Mouse (Mus musculus) lung, embryonic 15.5 days (tissue): ENCODE measurements at regions not wholly inside any gene's neighbourhood (a gene's known extent, or its start where the extent isn't known, plus 50 kb on each side); places are given as distances from the start of the nearest gene placed in this dataset.
A peak's percentile ranks its signal among the peaks of the same experiment; 100 is the strongest.
"Not testable (repeated sequence)": the region's sequence is repeated elsewhere in the genome, so short reads cannot be mapped to it uniquely, and the experiment has no call there.

Experiments used
- ATAC-seq: fragments of 200-750 bp; cut with Nextera tagmentation; 2 replicates; pipeline ENCODE4 v1.8.0; 2017; ENCODE audit warnings: moderate number of reproducible peaks, borderline replicate concordance; ENCODE audit not compliant: low FRiP score, low TSS enrichment; ENCODE audit errors: extremely low read depth
- H3K27ac ChIP-seq: fragments of 300-500 bp; sonication (generic); 2 replicates; pipeline ENCODE4 v1.5.1; 2015; ENCODE audit warnings: moderate library complexity, mild to moderate bottlenecking, inconsistent platforms
- H3K27me3 ChIP-seq: fragments of 300-500 bp; sonication (generic); 2 replicates; pipeline ENCODE4 v1.6.1; 2015; ENCODE audit warnings: inconsistent platforms
- H3K36me3 ChIP-seq: fragments of 300-500 bp; sonication (generic); 2 replicates; pipeline ENCODE4 v1.6.1; 2015; ENCODE audit warnings: inconsistent platforms
- H3K4me1 ChIP-seq: fragments of 300-500 bp; sonication (generic); 2 replicates; pipeline ENCODE4 v1.6.1; 2015; ENCODE audit warnings: inconsistent platforms
- H3K4me2 ChIP-seq: fragments of 300-500 bp; sonication (generic); 2 replicates; pipeline ENCODE4 v1.6.1; 2015; ENCODE audit warnings: inconsistent platforms, mild to moderate bottlenecking, moderate library complexity
- H3K4me3 ChIP-seq: fragments of 300-500 bp; sonication (generic); 2 replicates; pipeline ENCODE4 v1.5.1; 2015; ENCODE audit warnings: mild to moderate bottlenecking, inconsistent platforms
- H3K9ac ChIP-seq: fragments of 300-500 bp; sonication (generic); 2 replicates; pipeline ENCODE4 v1.6.1; 2015; ENCODE audit warnings: inconsistent platforms
- H3K9me3 ChIP-seq: fragments of 300-500 bp; sonication (generic); 2 replicates; pipeline ENCODE4 v1.6.1; 2016; ENCODE audit warnings: inconsistent platforms
- WGBS: fragments of 180-500 bp; shearing (Covaris S2); methylation state at CpG from one replicate; pipeline ENCODE4 v1.1.7; 2015; 5-methylcytosine and 5-hydroxymethylcytosine counted together

DNA sequence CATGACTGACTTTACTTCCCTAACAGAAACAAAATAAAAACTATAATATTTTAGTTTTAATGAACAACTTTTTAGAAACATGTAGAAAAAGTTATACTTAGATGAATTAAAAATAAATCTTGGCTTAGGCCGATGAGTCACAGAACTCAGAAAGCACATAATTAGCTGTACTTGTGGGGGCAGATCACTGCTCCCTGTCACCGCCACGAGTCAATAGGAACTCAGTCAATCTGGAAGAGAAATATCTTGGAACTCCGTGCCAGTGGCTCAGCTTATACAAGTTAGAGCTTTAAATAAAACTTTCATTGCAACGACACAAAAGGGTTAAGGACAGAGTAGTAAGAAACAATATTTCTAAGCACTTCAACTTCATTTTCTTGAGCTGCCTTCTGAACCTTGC is 622.7 kb upstream of the Cdh8 start:
- Histone ChIP-seq H3K9me3 (no peaks in the 10 kb centered on the region), H3K9ac (no peak overlapping the region), H3K4me3 (no peak overlapping the region), H3K27ac (no peak overlapping the region), H3K4me2 (no peak overlapping the region), H3K27me3 (no peaks in the 10 kb centered on the region), H3K4me1 (no peaks in the 10 kb centered on the region), H3K36me3 (no peaks in the 10 kb centered on the region)
- 45% methylated on average over 5 of the region's 5 CpGs for WGBS
- peak; percentile 57; the same call in 1 of the 2 replicates for ATAC-seq

DNA sequence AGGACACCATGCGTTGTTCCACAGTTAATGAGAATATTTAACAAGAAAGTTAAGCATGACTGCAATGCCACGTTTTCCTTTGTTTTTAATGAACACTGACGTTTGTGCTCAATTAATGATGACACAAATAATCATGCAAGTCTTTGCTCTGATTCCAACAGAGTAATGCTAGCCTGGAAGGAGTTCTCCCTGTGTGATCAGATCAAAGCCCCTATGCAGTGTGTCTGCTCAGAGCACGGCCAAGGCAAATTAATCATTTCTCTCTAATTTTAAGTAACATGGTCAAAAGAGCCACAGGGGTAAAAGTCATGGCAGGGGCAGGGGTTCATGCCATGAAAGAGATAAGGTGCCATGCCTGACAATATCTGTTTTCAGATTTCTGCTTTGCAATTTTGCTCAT is 618.2 kb upstream of the Cdh8 start:
- WGBS, result 54% methylated on average over 4 of the region's 4 CpGs
- H3K36me3 ChIP-seq, result no peaks in the 10 kb centered on the region

DNA sequence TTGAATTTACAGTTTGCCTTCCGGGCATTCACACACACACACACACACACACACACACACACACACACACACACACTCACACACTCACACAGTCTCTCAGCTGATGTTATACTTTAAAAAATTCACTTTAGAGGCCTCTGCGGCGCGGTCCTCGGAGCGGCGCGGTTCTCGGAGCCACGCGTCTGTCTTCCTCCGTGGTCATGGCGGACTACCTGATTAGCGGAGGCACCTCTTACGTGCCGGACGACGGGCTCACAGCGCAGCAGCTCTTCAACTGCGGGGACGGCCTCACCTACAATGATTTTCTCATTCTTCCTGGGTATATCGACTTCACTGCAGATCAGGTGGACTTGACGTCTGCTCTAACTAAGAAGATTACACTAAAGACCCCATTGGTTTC is 614.1 kb upstream of the Cdh8 start:
- not testable (repeated sequence) for H3K9ac ChIP-seq, H3K27ac ChIP-seq, H3K4me1 ChIP-seq, H3K4me3 ChIP-seq, H3K36me3 ChIP-seq, ATAC-seq, H3K4me2 ChIP-seq, H3K9me3 ChIP-seq, H3K27me3 ChIP-seq
- WGBS, result 94% methylated on average over 23 of the region's 23 CpGs

More for the DNA sequence above, 618.2 kb upstream of the Cdh8 start:
- H3K27me3 ChIP-seq, result no peaks in the 10 kb centered on the region
- H3K9me3 ChIP-seq, result no peaks in the 10 kb centered on the region
- no peak overlapping the region for H3K4me3 ChIP-seq
- no peak for ATAC-seq
- H3K4me2 ChIP-seq, result no peak overlapping the region
- no peak overlapping the region for H3K9ac ChIP-seq
- no peak overlapping the region for H3K27ac ChIP-seq
- no peaks in the 10 kb centered on the region for H3K4me1 ChIP-seq

DNA sequence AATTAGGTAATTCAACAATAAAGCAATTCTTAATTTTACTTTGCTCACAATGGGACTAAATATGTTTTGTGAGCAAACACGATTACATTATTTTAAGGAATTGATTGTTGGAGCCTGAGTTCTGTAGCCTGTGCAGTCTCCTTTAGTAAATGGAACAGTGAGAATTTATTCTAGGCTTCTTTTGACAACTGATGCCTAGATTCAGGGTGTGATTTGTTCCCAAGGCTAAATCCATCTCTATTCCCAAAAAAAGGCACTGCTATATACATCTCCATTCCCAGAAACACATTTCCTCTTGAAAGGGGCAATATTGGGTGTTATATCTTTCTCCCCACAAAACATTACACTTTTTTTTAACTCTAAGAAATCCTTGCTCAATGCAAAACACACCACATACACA is 599.4 kb upstream of the Cdh8 start:
- ATAC-seq, result no peak

DNA sequence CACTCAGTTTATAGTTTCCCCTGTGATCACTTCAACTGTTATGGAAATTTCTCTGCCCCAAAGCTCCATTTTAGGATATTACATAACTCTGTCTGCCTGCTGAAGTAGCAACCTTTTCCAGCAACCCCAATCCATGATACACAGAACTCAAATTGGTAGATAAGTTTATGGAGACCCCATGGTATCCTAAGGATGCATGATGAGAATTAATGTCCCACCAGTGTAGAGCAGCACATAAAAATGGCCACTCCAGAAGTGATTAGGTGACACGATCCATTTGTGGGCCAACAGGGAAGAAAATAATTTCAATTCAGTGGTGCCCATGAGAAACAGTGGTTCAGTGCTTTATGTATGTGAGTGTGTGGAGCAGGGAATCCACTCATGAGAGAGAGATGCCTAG is 583.3 kb upstream of the Cdh8 start:
- H3K4me2 ChIP-seq, result no peak overlapping the region
- H3K4me3 ChIP-seq, result no peak overlapping the region
- no peaks in the 10 kb centered on the region for H3K9me3 ChIP-seq
- H3K36me3 ChIP-seq, result no peaks in the 10 kb centered on the region
- H3K27ac ChIP-seq, result no peak overlapping the region
- H3K27me3 ChIP-seq, result no peaks in the 10 kb centered on the region
- no peaks in the 10 kb centered on the region for H3K4me1 ChIP-seq
- no peak overlapping the region for H3K9ac ChIP-seq
- WGBS, result 81% methylated on average over 1 of the region's 1 CpGs
- no peak for ATAC-seq

More for the DNA sequence above, 599.4 kb upstream of the Cdh8 start:
- Histone ChIP-seq H3K9ac (no peak overlapping the region), H3K4me1 (no peaks in the 10 kb centered on the region), H3K4me2 (no peak overlapping the region), H3K9me3 (no peaks in the 10 kb centered on the region), H3K27ac (no peak overlapping the region), H3K4me3 (no peak overlapping the region), H3K27me3 (no peaks in the 10 kb centered on the region), H3K36me3 (no peaks in the 10 kb centered on the region)
- 84% methylated on average over 1 of the region's 1 CpGs for WGBS

DNA sequence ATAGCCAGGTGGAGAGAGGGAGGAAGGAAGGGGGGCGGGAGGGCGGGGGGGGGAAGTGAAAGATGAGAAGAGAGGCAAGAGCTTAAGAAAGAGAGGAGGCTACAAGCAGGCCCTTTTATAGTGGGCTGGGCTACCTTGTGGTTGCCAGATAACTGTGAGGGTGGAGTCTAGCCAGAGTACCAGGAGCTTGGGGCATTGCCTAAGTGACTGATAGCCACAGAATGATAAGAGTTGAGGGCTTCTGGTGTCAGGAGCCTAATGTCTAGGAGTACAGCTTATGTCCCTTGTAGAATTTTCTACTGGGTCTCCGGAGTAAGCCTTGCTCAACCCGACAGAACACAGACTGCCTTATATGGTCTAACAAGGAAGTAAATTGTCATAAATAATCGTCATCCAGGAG is 567.4 kb upstream of the Cdh8 start:
- Histone ChIP-seq H3K4me3 (no peak overlapping the region), H3K9me3 (no peaks in the 10 kb centered on the region), H3K27ac (no peak overlapping the region), H3K36me3 (no peaks in the 10 kb centered on the region), H3K9ac (no peak overlapping the region), H3K27me3 (no peaks in the 10 kb centered on the region), H3K4me1 (no peaks in the 10 kb centered on the region), H3K4me2 (no peak overlapping the region)
- ATAC-seq, result no peak
- WGBS, result 62% methylated on average over 5 of the region's 5 CpGs

DNA sequence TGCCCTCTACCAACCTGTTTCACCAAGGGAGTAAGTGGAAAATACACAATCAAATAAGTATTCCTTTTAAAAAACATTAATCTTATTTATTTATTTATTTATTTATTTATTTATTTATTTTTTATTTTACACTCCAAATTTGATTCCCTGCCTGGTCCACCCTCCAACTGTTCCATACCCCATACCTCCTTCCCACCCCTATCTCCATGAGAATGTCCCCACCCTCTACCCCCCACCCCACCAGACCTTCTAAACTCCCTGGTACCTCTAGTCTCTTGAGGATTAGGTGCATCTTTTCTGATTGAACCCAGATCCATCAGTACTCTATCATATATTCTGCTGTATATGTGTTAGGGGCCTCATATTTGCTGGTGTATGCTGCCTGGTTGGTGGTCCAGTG is 538.4 kb upstream of the Cdh8 start:
- Histone ChIP-seq H3K9me3 (no peaks in the 10 kb centered on the region), H3K4me3 (no peak overlapping the region), H3K9ac (no peak overlapping the region), H3K4me2 (no peak overlapping the region), H3K4me1 (no peaks in the 10 kb centered on the region), H3K36me3 (no peaks in the 10 kb centered on the region), H3K27me3 (no peaks in the 10 kb centered on the region), H3K27ac (no peak overlapping the region)
- ATAC-seq, result no peak

DNA sequence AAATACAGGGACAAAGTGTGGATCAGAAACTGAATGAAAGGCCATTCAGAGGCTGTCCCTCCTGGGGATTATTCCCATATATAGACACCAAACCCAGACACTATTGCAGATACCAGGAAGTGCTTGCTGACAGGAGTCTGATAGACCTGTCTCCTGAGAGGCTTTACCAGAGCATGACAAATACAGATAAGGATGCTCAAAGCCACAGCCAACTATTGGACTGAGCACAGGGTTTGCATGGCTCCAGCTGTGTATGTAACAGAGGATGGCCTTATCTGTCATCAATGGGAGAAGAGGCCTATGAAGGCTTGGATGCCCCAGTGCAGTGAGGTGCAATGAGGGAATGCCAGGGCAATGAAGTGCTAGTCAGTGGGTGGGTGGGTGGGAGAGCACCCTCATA is 537.6 kb upstream of the Cdh8 start:
- Histone ChIP-seq H3K36me3 (no peaks in the 10 kb centered on the region), H3K9ac (no peak overlapping the region), H3K9me3 (no peaks in the 10 kb centered on the region), H3K4me3 (no peak overlapping the region), H3K27ac (no peak overlapping the region), H3K27me3 (no peaks in the 10 kb centered on the region), H3K4me2 (no peak overlapping the region), H3K4me1 (no peaks in the 10 kb centered on the region)
- ATAC-seq, result no peak

DNA sequence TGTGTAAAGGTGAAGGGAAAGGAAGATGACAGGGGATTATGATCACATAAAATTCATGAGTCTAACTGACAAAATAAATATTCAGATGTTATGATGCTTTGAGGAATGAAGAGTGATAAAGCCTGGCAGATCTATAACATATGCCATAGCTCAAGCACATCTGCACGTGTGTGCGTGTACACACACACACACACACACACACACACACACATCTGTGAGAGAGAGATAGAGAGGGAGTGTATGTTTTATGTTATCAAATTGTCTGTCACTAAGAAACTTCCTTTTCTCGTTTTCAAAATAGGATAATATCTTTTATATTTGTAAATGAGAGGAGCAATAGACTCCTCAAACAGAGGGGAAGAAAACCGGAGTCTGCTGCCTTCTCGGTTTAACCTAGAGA is 516.9 kb upstream of the Cdh8 start:
- ATAC-seq, result no peak
- WGBS, result 77% methylated on average over 5 of the region's 5 CpGs
- no peak overlapping the region for H3K4me2 ChIP-seq
- H3K9ac ChIP-seq, result no peak overlapping the region
- H3K27me3 ChIP-seq, result no peaks in the 10 kb centered on the region
- H3K9me3 ChIP-seq, result no peaks in the 10 kb centered on the region
- H3K4me1 ChIP-seq, result no peaks in the 10 kb centered on the region
- H3K27ac ChIP-seq, result no peak overlapping the region
- no peak overlapping the region for H3K4me3 ChIP-seq
- no peaks in the 10 kb centered on the region for H3K36me3 ChIP-seq
